Mouse (Mus musculus): ENCODE measurements around the gene Atraid.

Gene Atraid

DNA sequence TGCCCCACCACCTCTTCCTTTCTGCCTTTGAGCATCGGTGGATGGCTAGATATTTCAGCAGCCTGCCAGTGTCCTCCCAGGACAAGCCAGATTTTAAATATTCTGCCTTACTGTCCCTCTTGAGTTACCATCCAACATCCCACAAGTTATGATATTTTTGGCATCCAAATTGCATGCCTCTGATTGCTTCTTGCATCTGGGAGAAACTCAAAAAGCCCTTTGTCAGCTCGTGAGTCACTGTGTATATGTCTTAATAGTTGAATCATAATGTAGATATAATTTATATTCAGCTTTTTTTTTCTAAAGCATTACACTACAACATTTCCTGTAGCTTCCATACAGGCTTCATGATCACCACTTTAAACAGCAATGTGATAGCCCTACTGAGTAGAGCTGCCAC, 39.0 kb downstream of the Atraid start:
- in situ Hi-C loops (cut with MboI; ENCODE audit: low pct_unique_long_range_greater_than_20kb in 1 of 2, low sequenced_read_pairs in 2 of 2, unreplicated experiment in 1 of 2), result no loop called here

- in situ Hi-C loops (cut with MboI; ENCODE audit: low pct_unique_long_range_greater_than_20kb in 1 of 2, low sequenced_read_pairs in 2 of 2, unreplicated experiment in 1 of 2), result no loop called here
Measured at GRCm38 (mm10) chr5:31092231-31092975, 44.3 kb downstream of the Atraid start.

- in situ Hi-C loops (cut with MboI; ENCODE audit: low pct_unique_long_range_greater_than_20kb in 1 of 2, low sequenced_read_pairs in 2 of 2, unreplicated experiment in 1 of 2), result no loop called here
Measured at GRCm38 (mm10) chr5:31093151-31094041, 45.3 kb downstream of the Atraid start.

DNA sequence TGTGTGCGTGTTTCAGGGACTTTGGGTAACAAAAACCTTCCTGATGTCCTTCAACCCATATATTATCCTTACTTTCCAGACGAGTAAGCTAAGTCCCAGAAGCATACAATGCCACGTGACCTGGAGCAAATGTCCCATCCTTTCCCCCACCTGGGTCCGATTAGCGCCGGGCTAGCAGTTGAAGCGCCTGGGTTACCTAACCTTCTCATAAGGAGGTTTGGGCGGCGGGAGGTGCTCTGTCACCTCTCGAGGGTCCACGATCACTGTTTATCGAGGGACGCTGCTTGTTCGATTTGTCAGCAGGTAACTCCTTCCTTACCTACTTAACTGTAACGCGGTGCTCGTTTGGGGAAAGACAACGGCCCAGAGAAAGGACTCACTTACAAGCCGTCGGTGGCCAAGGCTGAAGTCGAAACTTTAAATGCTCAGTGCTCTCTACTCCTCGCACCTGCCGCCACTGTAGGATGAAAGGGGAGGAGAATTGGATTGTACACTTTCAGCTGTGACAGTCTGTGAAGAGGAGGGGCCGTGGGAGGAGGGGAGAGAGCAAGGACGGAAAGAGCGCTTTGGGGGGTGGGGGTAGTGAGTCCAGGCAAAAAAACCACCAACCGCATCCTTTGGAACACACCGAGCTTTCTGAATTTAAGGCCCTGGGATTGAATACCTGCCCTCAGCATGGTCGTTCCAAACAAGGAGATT, 46.1 kb downstream of the Atraid start:
- in situ Hi-C loops (cut with MboI; ENCODE audit: low pct_unique_long_range_greater_than_20kb in 1 of 2, low sequenced_read_pairs in 2 of 2, unreplicated experiment in 1 of 2), result no loop called here

DNA sequence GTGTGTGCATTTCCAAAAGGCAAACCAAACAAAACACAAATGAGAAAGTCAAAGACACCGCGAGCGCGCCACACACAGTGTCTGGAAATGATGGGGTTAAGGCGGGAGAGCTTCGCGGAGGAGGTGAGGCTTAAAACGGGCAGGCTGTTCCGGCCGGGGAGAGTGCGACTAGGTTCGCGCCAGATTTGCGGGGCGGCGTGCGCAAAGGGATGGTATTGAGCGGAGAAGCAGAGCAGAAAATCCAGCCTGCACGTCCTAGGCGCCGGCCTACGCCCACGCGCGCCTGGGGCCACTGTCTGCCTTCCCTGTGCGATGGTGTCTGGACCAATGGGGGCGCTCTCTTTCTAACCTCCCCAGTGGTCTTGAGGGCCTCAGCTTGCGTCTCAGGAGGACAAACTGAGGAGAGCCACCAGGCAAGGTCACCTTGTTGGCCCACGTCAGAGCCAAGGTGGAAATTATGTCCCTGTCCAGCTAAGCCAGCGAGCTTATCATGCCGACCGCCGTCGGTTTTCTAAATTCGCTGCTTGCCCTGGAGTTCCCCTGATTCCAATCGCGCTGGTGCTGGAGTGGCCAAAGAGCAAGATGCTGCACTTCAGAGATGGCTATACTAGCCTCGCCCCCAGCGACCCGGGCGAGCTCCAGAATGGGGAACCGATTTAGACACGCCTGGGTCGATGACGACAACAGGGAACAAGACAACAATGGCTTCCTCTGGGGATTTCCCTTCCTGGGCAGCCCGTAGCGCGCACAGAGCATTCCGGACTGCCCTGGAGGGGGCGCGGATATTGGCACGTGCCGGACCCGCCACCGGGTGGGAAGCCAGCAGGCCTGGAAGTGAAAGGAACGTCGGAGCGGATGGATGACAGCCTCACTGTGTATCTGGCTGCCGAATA, 46.9 kb downstream of the Atraid start:
- in situ Hi-C loops (cut with MboI; ENCODE audit: low pct_unique_long_range_greater_than_20kb in 1 of 2, low sequenced_read_pairs in 2 of 2, unreplicated experiment in 1 of 2), result no loop called here

DNA sequence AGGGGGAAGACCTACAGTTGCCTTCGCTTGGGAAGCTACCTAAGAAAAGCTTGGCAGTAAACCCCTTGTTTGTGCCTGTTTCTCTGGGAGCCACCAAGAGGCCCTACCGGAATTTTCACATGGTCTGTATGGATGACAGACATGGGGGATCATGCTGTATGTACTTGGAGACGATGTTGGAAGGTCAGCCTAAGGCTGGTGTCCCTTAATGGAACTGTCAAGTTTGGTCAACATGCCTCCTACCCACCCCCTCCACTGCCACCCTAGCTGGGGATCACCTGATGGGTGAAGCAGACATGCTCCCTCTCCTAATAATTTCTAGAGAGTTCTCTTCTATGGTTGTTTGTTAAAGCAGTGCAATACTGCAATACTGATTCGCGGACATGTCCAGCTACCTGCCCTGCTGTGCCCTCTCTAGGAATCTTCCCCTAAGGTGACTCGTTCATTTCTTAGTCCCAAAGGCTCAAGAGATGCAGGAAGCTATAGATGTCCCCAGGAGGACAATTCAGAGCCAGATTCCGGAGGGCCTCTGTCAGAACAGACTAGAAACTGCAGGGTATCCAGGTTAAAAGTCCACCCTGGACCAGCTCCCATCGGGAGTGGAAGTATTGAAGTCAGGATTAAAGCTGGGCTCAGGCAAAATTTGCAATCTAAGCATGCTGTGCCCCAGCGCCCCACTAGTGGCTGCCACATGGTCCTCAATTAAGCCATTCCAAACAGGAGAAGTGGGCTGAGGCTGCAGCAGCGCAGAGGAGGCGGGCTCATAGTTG, 47.8 kb downstream of the Atraid start:
- in situ Hi-C loops (cut with MboI; ENCODE audit: low pct_unique_long_range_greater_than_20kb in 1 of 2, low sequenced_read_pairs in 2 of 2, unreplicated experiment in 1 of 2), result no loop called here

Data from mouse embryonic stem cell (cell line).